Mouse (Mus musculus): Measurements from ENCODE around the gene Lypla2.

Gene Lypla2

GRCm38 (mm10) chr4:135972911-135973811 is 735 bp upstream of the Lypla2 start:
- no peak for DNase-seq (ENCODE audit: low spot score in 2 of 2)

GRCm38 (mm10) chr4:135971805-135972555 is 446 bp downstream of the Lypla2 start:
- no peak for DNase-seq (ENCODE audit: low spot score in 2 of 2)

GRCm38 (mm10) chr4:135970585-135970984 is 1.8 kb downstream of the Lypla2 start:
- no peak for DNase-seq (ENCODE audit: low spot score in 2 of 2)

GRCm38 (mm10) chr4:135969070-135969750 is 3.2 kb downstream of the Lypla2 start:
- no peak for DNase-seq (ENCODE audit: low spot score in 2 of 2)

- no peak for DNase-seq (ENCODE audit: low spot score in 2 of 2)
These were observed 4.1 kb downstream of the Lypla2 start for GRCm38 (mm10) chr4:135968271-135968869.

- DNase-seq (ENCODE audit: low spot score in 2 of 2), result no peak
These were observed 5.2 kb downstream of the Lypla2 start for GRCm38 (mm10) chr4:135967086-135967760.

- DNase-seq (ENCODE audit: low spot score in 2 of 2), result no peak
These were observed 6.1 kb downstream of the Lypla2 start for GRCm38 (mm10) chr4:135966283-135966682.

GRCm38 (mm10) chr4:135965113-135965512 is 7.3 kb downstream of the Lypla2 start:
- no peak for DNase-seq (ENCODE audit: low spot score in 2 of 2)

GRCm38 (mm10) chr4:135964426-135964825 is 8.0 kb downstream of the Lypla2 start:
- peak; percentile 63 to 70 for DNase-seq (ENCODE audit: low spot score in 2 of 2)

GRCm38 (mm10) chr4:135963457-135964193 is 8.8 kb downstream of the Lypla2 start, which contains the start of gene Gale:
Gene Gale, plus strand, starts transcription at chr4:135963727.
- peak; percentile 89 to 92 for DNase-seq (ENCODE audit: low spot score in 2 of 2)

- DNase-seq (ENCODE audit: low spot score in 2 of 2), result no peak
These were observed 9.5 kb downstream of the Lypla2 start for GRCm38 (mm10) chr4:135962946-135963345.

GRCm38 (mm10) chr4:135962198-135962597 is 10.2 kb downstream of the Lypla2 start:
- no peak for DNase-seq (ENCODE audit: low spot score in 2 of 2)

GRCm38 (mm10) chr4:135961709-135962108 is 10.7 kb downstream of the Lypla2 start:
- DNase-seq (ENCODE audit: low spot score in 2 of 2), result no peak

- peak; percentile 65 for DNase-seq (ENCODE audit: low spot score in 2 of 2)
These were observed 11.7 kb downstream of the Lypla2 start for GRCm38 (mm10) chr4:135960717-135961116.

GRCm38 (mm10) chr4:135958354-135958753 is 14.1 kb downstream of the Lypla2 start:
- DNase-seq (ENCODE audit: low spot score in 2 of 2), result peak; percentile 71 to 77

- DNase-seq (ENCODE audit: low spot score in 2 of 2), result no peak
These were observed 16.5 kb downstream of the Lypla2 start for GRCm38 (mm10) chr4:135955886-135956285.

GRCm38 (mm10) chr4:135954241-135954640 is 18.2 kb downstream of the Lypla2 start:
- DNase-seq (ENCODE audit: low spot score in 2 of 2), result peak in 1 of 2 experiments; percentile 77

- DNase-seq (ENCODE audit: low spot score in 2 of 2), result no peak
These were observed 19.2 kb downstream of the Lypla2 start for GRCm38 (mm10) chr4:135953179-135953578.

GRCm38 (mm10) chr4:135951505-135951904 is 20.9 kb downstream of the Lypla2 start:
- no peak for DNase-seq (ENCODE audit: low spot score in 2 of 2)

GRCm38 (mm10) chr4:135950365-135950764 is 22.1 kb downstream of the Lypla2 start:
- DNase-seq (ENCODE audit: low spot score in 2 of 2), result no peak

Measured in urinary bladder, adult 18-20 months (tissue).